Mouse (Mus musculus) thymus, adult 2 months (tissue): ENCODE measurements around the gene Dmrtc1c1. TPM values are rescaled to one million over a fixed set of nuclear protein-coding genes. Genes with fewer than 3 reads are reported as not detected.
"Not testable (repeated sequence)": the region's sequence is repeated elsewhere in the genome, so short reads cannot be mapped to it uniquely, and the experiment has no call there.

Experiments used
- DNase-seq: peaks from one replicate; pipeline ENCODE4 v3.0.0; 2021
- H3K27ac ChIP-seq: fragments of 200-500 bp; 2 replicates; pipeline ENCODE4 v1.5.1; 2012; ENCODE audit warnings: low read length, control low read depth; ENCODE audit not compliant: control insufficient read depth, insufficient read depth
- H3K27me3 ChIP-seq: fragments of 200-500 bp; 2 replicates; pipeline ENCODE4 v1.6.1; 2012; ENCODE audit warnings: mild to moderate bottlenecking, low read length, moderate library complexity, mixed read lengths; ENCODE audit not compliant: control insufficient read depth, insufficient read depth
- H3K36me3 ChIP-seq: fragments of 200-500 bp; 2 replicates; pipeline ENCODE4 v1.6.1; 2012; ENCODE audit warnings: mild to moderate bottlenecking, low read length, moderate library complexity; ENCODE audit not compliant: control insufficient read depth, insufficient read depth
- H3K4me1 ChIP-seq: fragments of 200-500 bp; replicated peaks from 2 replicates; pipeline ENCODE4 v1.6.1; 2012; ENCODE audit warnings: low read length; ENCODE audit not compliant: control insufficient read depth, insufficient read depth
- H3K4me3 ChIP-seq: fragments of 200-500 bp; 2 replicates; pipeline ENCODE4 v1.5.1; 2012; ENCODE audit warnings: mild to moderate bottlenecking, low read length, control low read depth, moderate library complexity; ENCODE audit not compliant: control insufficient read depth, insufficient read depth
- CTCF ChIP-seq: fragments of 200-500 bp; IDR thresholded peaks from 2 replicates; pipeline ENCODE4 v1.5.1; 2012; ENCODE audit warnings: mild to moderate bottlenecking, control low read depth, low read length, moderate library complexity, borderline replicate concordance; ENCODE audit not compliant: control insufficient read depth, poor library complexity, insufficient read depth; ENCODE audit errors: extremely low read depth
- POLR2A ChIP-seq: fragments of 200-500 bp; IDR thresholded peaks from 2 replicates; pipeline ENCODE4 v1.6.1; 2012; ENCODE audit warnings: mild to moderate bottlenecking, low read length, control low read depth, moderate library complexity; ENCODE audit not compliant: control insufficient read depth, poor library complexity, insufficient read depth; ENCODE audit errors: extremely low read depth
- WGBS: fragments of 180-500 bp; shearing (Covaris S2); methylation state at CpG from one replicate; pipeline ENCODE4 v1.1.7; 2018; 5-methylcytosine and 5-hydroxymethylcytosine counted together
- polyA plus RNA-seq: library from polyadenylated mRNA; depleted of rRNA; stranded (reverse); fragments of >200 nt; gene quantifications from 2 replicates; pipeline ENCODE4 v1.2.3, GENCODE M21; 2012; rRNA removed

The Dmrtc1c1 gene
- not detected in 2 replicates for polyA plus RNA-seq

GRCm38 (mm10) chrX:102802663-102803062, at the start of gene Dmrtc1c1:
Dmrtc1c1 (plus strand) TSS chrX:102802963.
- not testable (repeated sequence) for H3K36me3 ChIP-seq, H3K4me1 ChIP-seq, DNase-seq, H3K27me3 ChIP-seq, H3K27ac ChIP-seq, H3K4me3 ChIP-seq
- 92% methylated on average over 4 of the region's 14 CpGs for WGBS

GRCm38 (mm10) chrX:102765878-102766277, 36.9 kb upstream of the Dmrtc1c1 start:
- no peaks in the 10 kb centered on the region for H3K4me1 ChIP-seq
- no peak overlapping the region for H3K4me3 ChIP-seq
- TF ChIP-seq CTCF (no peak), POLR2A (no peak)
- no peak overlapping the region for H3K27ac ChIP-seq
- H3K36me3 ChIP-seq, result no peaks in the 10 kb centered on the region
- DNase-seq, result no peak
- H3K27me3 ChIP-seq, result no peaks in the 10 kb centered on the region
- 78% methylated on average over 4 of the region's 4 CpGs for WGBS

- Histone ChIP-seq H3K27ac (no peak overlapping the region), H3K4me1 (no peaks in the 10 kb centered on the region), H3K27me3 (no peaks in the 10 kb centered on the region), H3K4me3 (no peak overlapping the region), H3K36me3 (no peaks in the 10 kb centered on the region)
- TF ChIP-seq CTCF, result no peak
- TF ChIP-seq POLR2A, result no peak
- WGBS, result 64% methylated on average over 4 of the region's 4 CpGs
- DNase-seq, result no peak
These were observed 9.5 kb downstream of the Dmrtc1c1 start for GRCm38 (mm10) chrX:102812311-102812710.

GRCm38 (mm10) chrX:102854516-102854915, 51.8 kb downstream of the Dmrtc1c1 start, which contains the start of gene Dmrtc1c2:
Dmrtc1c2 (minus strand) TSS chrX:102854616.
- H3K27me3 ChIP-seq, H3K4me1 ChIP-seq, H3K36me3 ChIP-seq, H3K4me3 ChIP-seq, H3K27ac ChIP-seq, DNase-seq: not testable (repeated sequence)
- no CpG with 5 or more reads among the region's 13 CpGs for WGBS

Other genes with a start within 250 kb of the Dmrtc1c1 start
- gene Phka1, start 158.7 kb upstream of the Dmrtc1c1 start, polyA plus RNA-seq, result 1.5 and 1.7 TPM in 2 replicates
- not detected in 2 replicates for gene Gm3880, start 116.0 kb upstream of the Dmrtc1c1 start, polyA plus RNA-seq
- not detected in 2 replicates for gene Gm9112, start 95.3 kb upstream of the Dmrtc1c1 start, polyA plus RNA-seq
- not detected in 2 replicates for gene Dmrtc1b, start 95.1 kb upstream of the Dmrtc1c1 start, polyA plus RNA-seq
- gene Dmrtc1c2, start 51.7 kb downstream of the Dmrtc1c1 start, polyA plus RNA-seq, result not detected in 2 replicates
- gene 1700031F05Rik, start 65.0 kb downstream of the Dmrtc1c1 start, polyA plus RNA-seq, result 0.09 TPM in 1 of 2 replicates, not detected in the other
- 0.40 and 0.73 TPM in 2 replicates for gene Dmrtc1a, start 105.7 kb downstream of the Dmrtc1c1 start, polyA plus RNA-seq
- not detected in 2 replicates for gene 1700011M02Rik, start 105.9 kb downstream of the Dmrtc1c1 start, polyA plus RNA-seq
- gene 1700018G05Rik, start 125.4 kb downstream of the Dmrtc1c1 start, polyA plus RNA-seq, result 0.80 TPM in 1 of 2 replicates, not detected in the other